Mouse (Mus musculus) thymus, adult 2 months (tissue): ENCODE measurements around the gene Rbp2. TPM values are rescaled to one million over a fixed set of nuclear protein-coding genes. Genes with fewer than 3 reads are reported as not detected.

Experiments
- DNase-seq: peaks from one replicate; pipeline ENCODE4 v3.0.0; 2021
- H3K27ac ChIP-seq: fragments of 200-500 bp; 2 replicates; pipeline ENCODE4 v1.5.1; 2012; ENCODE audit warnings: low read length, control low read depth; ENCODE audit not compliant: control insufficient read depth, insufficient read depth
- H3K27me3 ChIP-seq: fragments of 200-500 bp; 2 replicates; pipeline ENCODE4 v1.6.1; 2012; ENCODE audit warnings: mild to moderate bottlenecking, low read length, moderate library complexity, mixed read lengths; ENCODE audit not compliant: control insufficient read depth, insufficient read depth
- H3K36me3 ChIP-seq: fragments of 200-500 bp; 2 replicates; pipeline ENCODE4 v1.6.1; 2012; ENCODE audit warnings: mild to moderate bottlenecking, low read length, moderate library complexity; ENCODE audit not compliant: control insufficient read depth, insufficient read depth
- H3K4me1 ChIP-seq: fragments of 200-500 bp; replicated peaks from 2 replicates; pipeline ENCODE4 v1.6.1; 2012; ENCODE audit warnings: low read length; ENCODE audit not compliant: control insufficient read depth, insufficient read depth
- H3K4me3 ChIP-seq: fragments of 200-500 bp; 2 replicates; pipeline ENCODE4 v1.5.1; 2012; ENCODE audit warnings: mild to moderate bottlenecking, low read length, control low read depth, moderate library complexity; ENCODE audit not compliant: control insufficient read depth, insufficient read depth
- CTCF ChIP-seq: fragments of 200-500 bp; IDR thresholded peaks from 2 replicates; pipeline ENCODE4 v1.5.1; 2012; ENCODE audit warnings: mild to moderate bottlenecking, control low read depth, low read length, moderate library complexity, borderline replicate concordance; ENCODE audit not compliant: control insufficient read depth, poor library complexity, insufficient read depth; ENCODE audit errors: extremely low read depth
- POLR2A ChIP-seq: fragments of 200-500 bp; IDR thresholded peaks from 2 replicates; pipeline ENCODE4 v1.6.1; 2012; ENCODE audit warnings: mild to moderate bottlenecking, low read length, control low read depth, moderate library complexity; ENCODE audit not compliant: control insufficient read depth, poor library complexity, insufficient read depth; ENCODE audit errors: extremely low read depth
- WGBS: fragments of 180-500 bp; shearing (Covaris S2); methylation state at CpG from one replicate; pipeline ENCODE4 v1.1.7; 2018; 5-methylcytosine and 5-hydroxymethylcytosine counted together
- polyA plus RNA-seq: library from polyadenylated mRNA; depleted of rRNA; stranded (reverse); fragments of >200 nt; gene quantifications from 2 replicates; pipeline ENCODE4 v1.2.3, GENCODE M21; 2012; rRNA removed

The Rbp2 gene
- polyA plus RNA-seq: 0.38 TPM in 1 of 2 replicates, not detected in the other

DNA sequence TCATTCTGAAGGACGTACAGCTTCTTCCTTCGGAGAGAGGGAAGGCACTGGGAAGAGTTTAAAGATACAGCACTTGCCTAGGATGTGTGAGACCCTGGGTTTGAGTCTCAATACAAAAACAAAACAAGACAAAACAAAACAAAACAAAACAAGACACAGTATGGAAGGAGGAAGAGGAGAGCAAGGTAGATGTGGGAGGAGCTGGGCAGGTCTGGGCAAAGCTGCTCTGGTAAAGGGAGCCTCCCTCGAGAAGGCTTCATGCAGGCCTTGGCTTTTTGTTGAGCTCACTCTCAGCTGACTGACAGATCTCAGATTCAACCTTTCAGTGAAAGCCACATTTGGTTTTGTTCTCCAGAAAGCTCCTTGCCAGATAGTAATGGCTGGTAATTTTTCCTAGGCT lies at the start of gene Rbp2:
TSS of gene Rbp2 (plus strand) at position 301 of the 400 bp plus-strand sequence.
- H3K4me1 ChIP-seq: no peaks in the 10 kb centered on the region
- 90% methylated on average over 3 of the region's 3 CpGs for WGBS

DNA sequence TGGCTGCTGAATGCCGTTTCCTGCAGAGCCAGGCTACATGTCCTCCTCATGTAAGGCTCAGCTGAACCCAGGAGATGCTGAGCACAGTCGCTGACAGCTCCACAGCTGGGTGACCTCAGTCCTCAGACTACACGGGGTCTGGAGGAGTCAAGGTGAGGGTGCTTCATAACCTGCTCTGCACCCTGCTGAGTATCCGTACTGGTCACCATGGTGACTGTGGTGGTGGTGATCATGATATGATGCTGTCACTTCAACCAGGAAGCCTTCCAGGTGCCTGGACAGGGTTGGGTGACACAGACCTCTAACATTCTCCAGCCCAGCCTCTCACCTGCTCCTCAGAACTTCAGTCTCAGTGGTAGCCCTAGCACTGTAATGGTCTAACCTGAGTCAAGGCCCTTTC lies 48.1 kb upstream of the Rbp2 start:
- WGBS: 93% methylated on average over 4 of the region's 4 CpGs
- TF ChIP-seq POLR2A: no peak
- no peak for TF ChIP-seq CTCF
- H3K36me3 ChIP-seq: no peaks in the 10 kb centered on the region
- no peak overlapping the region for H3K4me3 ChIP-seq
- no peaks in the 10 kb centered on the region for H3K4me1 ChIP-seq
- no peak overlapping the region for H3K27ac ChIP-seq
- DNase-seq: no peak
- no peaks in the 10 kb centered on the region for H3K27me3 ChIP-seq

More for the DNA sequence above, at the start of gene Rbp2:
- Histone ChIP-seq H3K36me3 (no peaks in the 10 kb centered on the region), H3K27me3 (no peaks in the 10 kb centered on the region), H3K4me3 (no peak within 1 kb of the TSS), H3K27ac (no peak within 1 kb of the TSS)
- DNase-seq: no peak
- TF ChIP-seq CTCF (no peak), POLR2A (no peak)

DNA sequence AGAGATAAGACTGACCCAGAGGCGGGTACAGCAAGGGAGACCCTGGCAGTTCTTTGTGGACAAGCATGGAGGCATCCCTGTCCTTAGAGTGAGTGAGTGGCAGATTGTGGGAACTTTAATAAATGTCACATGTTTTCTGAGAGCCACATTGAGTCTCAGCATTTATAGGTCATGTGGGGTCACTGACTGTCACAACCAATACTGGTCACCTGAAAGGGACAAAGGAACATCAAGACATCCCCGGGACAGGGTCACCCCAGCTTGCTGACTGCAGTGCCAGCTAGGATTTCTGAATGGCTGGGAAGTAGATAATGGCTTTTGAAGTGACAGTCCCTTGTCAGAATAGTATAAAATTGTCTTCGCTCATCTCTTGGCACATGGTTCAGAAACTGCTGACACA lies 46.8 kb upstream of the Rbp2 start:
- no peak for TF ChIP-seq CTCF
- TF ChIP-seq POLR2A: no peak
- Histone ChIP-seq H3K4me3 (no peak overlapping the region), H3K27ac (no peak overlapping the region), H3K27me3 (no peaks in the 10 kb centered on the region), H3K36me3 (no peaks in the 10 kb centered on the region), H3K4me1 (no peaks in the 10 kb centered on the region)
- DNase-seq: no peak
- 87% methylated on average over 3 of the region's 3 CpGs for WGBS

DNA sequence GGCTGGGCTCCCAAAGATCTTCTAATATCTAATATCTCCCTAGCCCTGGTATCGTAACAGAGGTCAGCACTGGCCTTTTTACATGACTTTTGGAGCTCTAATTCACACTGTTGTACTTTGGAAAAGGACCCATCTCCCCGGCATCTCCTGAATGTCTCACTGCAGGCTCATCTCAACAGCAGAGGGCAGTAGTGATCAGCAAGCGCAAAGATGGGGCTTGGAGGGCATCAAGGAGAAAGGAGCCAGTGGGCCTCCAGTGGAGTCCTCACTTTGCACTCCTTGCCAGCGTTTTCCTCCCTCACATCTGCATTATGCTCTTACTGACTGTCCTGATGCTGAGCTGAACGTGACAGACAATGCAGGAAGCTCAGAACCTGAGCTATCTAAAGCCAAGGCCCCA lies 43.3 kb upstream of the Rbp2 start:
- no peak overlapping the region for H3K27ac ChIP-seq
- TF ChIP-seq POLR2A (no peak), CTCF (no peak)
- H3K4me3 ChIP-seq: no peak overlapping the region
- H3K4me1 ChIP-seq: no peaks in the 10 kb centered on the region
- no peaks in the 10 kb centered on the region for H3K27me3 ChIP-seq
- WGBS: 34% methylated on average over 5 of the region's 5 CpGs
- no peak for DNase-seq
- no peaks in the 10 kb centered on the region for H3K36me3 ChIP-seq

DNA sequence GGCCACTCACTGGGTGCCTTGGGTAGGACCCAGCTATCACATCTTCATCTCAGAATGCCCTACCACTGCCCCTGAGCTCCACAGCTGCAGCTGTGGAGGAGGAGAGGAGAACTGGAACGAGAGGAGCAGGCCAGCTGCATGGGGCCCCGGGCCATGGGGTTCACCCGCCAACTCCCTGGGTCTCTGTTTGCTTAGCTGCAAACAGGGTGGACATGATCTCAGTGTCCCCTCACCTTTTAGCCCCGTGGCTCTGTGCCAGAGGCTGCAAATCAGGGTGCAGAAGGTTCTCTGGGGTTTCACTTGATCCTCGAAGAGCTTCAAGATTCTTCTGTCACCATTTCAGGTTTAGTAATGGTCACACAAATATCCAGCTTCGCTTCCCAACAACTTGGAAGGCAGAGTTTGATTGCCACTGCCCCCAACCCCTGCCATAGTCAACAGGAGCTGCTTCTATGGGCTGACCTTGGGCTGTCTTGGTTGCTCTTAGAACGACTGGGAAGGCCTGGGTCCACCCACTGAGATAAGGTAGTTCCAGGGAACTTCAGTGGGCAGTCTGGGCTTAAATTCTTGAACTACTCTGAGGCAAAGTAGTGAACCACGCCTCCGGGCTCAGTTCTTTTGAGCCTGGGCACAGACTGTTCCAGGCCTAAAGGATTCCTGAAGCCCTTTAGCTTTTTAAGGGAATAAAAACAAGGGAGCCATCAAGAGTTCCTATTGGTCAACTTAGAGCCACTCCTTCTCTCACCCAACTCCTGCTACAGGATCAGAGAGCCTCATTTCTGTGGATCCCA lies 40.4 kb upstream of the Rbp2 start:
- Histone ChIP-seq H3K36me3 (no peaks in the 10 kb centered on the region), H3K27ac (no peak overlapping the region), H3K4me3 (no peak overlapping the region), H3K4me1 (no peaks in the 10 kb centered on the region), H3K27me3 (no peaks in the 10 kb centered on the region)
- TF ChIP-seq CTCF (no peak), POLR2A (no peak)
- DNase-seq: no peak
- 85% methylated on average over 9 of the region's 9 CpGs for WGBS

DNA sequence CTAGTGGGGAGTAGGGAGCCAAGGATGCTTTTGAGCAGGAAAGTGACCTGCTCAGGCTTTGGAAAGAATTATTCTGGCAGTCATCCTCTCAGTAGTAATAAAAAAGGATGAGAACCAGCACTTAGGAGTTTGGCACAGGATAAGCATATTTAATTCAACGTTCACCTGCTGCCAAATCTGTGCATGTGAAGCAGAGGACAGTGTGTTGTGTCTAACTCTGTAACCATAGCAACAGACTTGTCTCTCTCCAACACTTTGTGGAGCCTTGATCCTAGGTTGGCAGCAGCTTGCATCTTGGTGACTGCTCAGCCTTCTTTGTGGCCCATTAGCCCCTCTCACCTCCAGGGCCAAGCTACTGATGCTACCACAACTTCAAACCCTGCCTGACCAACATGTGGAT lies 34.9 kb upstream of the Rbp2 start:
- Histone ChIP-seq H3K27ac (no peak overlapping the region), H3K4me3 (no peak overlapping the region), H3K27me3 (no peaks in the 10 kb centered on the region), H3K4me1 (no peaks in the 10 kb centered on the region), H3K36me3 (no peaks in the 10 kb centered on the region)
- no peak for DNase-seq
- 97% methylated on average over 1 of the region's 1 CpGs for WGBS
- TF ChIP-seq CTCF (no peak), POLR2A (no peak)
